Mouse (Mus musculus): ENCODE measurements around the gene Gm21767.
"Not testable (repeated sequence)": the region's sequence is repeated elsewhere in the genome, so short reads cannot be mapped to it uniquely, and the experiment has no call there.

The Gm21767 gene

GRCm38 (mm10) chrY:13941438-13941837 is at the start of gene Gm21767:
Gene Gm21767 (plus strand): TSS chrY:13941738.
- not testable (repeated sequence) for DNase-seq (ENCODE audit: low spot score in 2 of 2)

All from spleen, postnatal 36 days (tissue).